ENCODE assay signal across 16 mouse cellular contexts in the genomic region with DNA sequence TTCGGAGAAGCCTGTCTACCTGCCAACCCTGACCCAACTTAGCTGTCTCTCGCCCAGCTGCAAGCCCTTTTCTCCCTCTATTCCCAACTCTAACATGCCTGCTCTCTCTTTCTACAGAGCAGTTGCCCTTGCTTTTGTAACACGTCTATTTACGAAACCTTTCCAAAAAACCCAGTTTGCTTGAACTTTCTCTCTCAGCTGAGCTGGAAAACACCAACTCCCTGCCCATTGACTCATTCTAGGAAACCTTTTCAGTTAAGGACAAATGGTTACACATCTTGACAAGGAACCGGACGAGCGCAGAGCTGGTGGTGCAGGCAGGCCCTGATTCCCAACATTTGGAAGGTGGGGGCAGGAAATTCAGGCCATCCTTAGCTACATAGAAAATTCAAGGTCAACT. TPM values are rescaled to one million over a fixed set of nuclear protein-coding genes. Genes with fewer than 3 reads are reported as not detected.
A peak's percentile ranks its signal among the peaks of the same experiment; 100 is the strongest.
DNase-seq lines count a peak whose midpoint lies in the region; ATAC-seq lines count a peak whose summit lies in the region.
"Had no signal": no experiment of that assay in that cellular context is flagged by ENCODE, and none has a peak within 500 bp of the region (broad histone marks: within the 10 kb centered on the region; RNA-seq: fewer than 3 reads in every experiment).

No protein-coding gene starts in this region.

- 0 out of 2 replicates have a peak, but pooled peaks cover 7% of the 10 kb centered on the region for H3K9me3 ChIP-seq in hindbrain, embryonic 15.5 days
- peaks cover 14% of the 10 kb centered on the region for H3K9me3 ChIP-seq in hindbrain, embryonic 10.5 days
- peaks cover 6% of the 10 kb centered on the region; the same call in 1 of the 2 replicates for H3K9me3 ChIP-seq in midbrain, embryonic 13.5 days
- no peaks in the 10 kb centered on the region for H3K9me3 ChIP-seq in midbrain, embryonic 14.5 days (ENCODE audit: control insufficient read depth, low read length)
- H3K9me3 ChIP-seq in liver, embryonic 12.5 days (replicated peaks), result 0 out of 2 replicates have a peak, but pooled peaks cover 6% of the 10 kb centered on the region
- peaks cover 10% of the 10 kb centered on the region; the same call in 1 of the 2 replicates for H3K9me3 ChIP-seq in neural tube, embryonic 13.5 days
- H3K9me3 ChIP-seq: forebrain, embryonic 15.5 days had no signal

- peak overlapping the region; percentile 86; the same call in 1 of the 2 replicates for H3K4me2 ChIP-seq in hindbrain, embryonic 15.5 days
- peak overlapping the region; percentile 77 for H3K4me2 ChIP-seq in midbrain, embryonic 13.5 days (replicated peaks)
- H3K4me2 ChIP-seq in midbrain, embryonic 14.5 days (ENCODE audit: low read length), result no peak overlapping the region
- H3K4me2 ChIP-seq in liver, embryonic 12.5 days, result peak overlapping the region; percentile 63; the same call in 1 of the 2 replicates
- peak overlapping the region; percentile 77; the same call in 1 of the 2 replicates for H3K4me2 ChIP-seq in neural tube, embryonic 13.5 days

- 0 out of 2 replicates have a peak, but pooled peaks cover 3% of the 10 kb centered on the region for H3K27me3 ChIP-seq in hindbrain, embryonic 15.5 days
- peaks cover 35% of the 10 kb centered on the region for H3K27me3 ChIP-seq in hindbrain, embryonic 10.5 days (ENCODE audit: insufficient read depth, poor library complexity, severe bottlenecking)
- H3K27me3 ChIP-seq in midbrain, embryonic 13.5 days, result peaks cover 26% of the 10 kb centered on the region
- peaks cover 4% of the 10 kb centered on the region for H3K27me3 ChIP-seq in midbrain, embryonic 14.5 days (ENCODE audit: control insufficient read depth, insufficient read depth, low read length)
- H3K27me3 ChIP-seq in liver, embryonic 12.5 days (replicated peaks), result peaks cover 41% of the 10 kb centered on the region
- H3K27me3 ChIP-seq in neural tube, embryonic 13.5 days, result peaks cover 37% of the 10 kb centered on the region
- H3K27me3 ChIP-seq: CH12.LX had no signal

- intact Hi-C loops in gastrocnemius, postnatal 14 days (cut with DNase I; ENCODE audit: low total_unique reads), result no loop called here

- no peak overlapping the region for H3K9ac ChIP-seq in hindbrain, embryonic 15.5 days
- H3K9ac ChIP-seq in midbrain, embryonic 13.5 days (replicated peaks), result no peak overlapping the region
- no peak overlapping the region for H3K9ac ChIP-seq in midbrain, embryonic 14.5 days (replicated peaks; ENCODE audit: low read length)
- H3K9ac ChIP-seq in liver, embryonic 12.5 days, result no peak overlapping the region
- H3K9ac ChIP-seq in neural tube, embryonic 13.5 days, result no peak overlapping the region

- no peak for DNase-seq in hindbrain, embryonic 10.5 days (ENCODE audit: low spot score)
- no peak for DNase-seq in midbrain, embryonic 14.5 days
- DNase-seq in gastrocnemius, postnatal 14 days, result no peak
- DNase-seq: gastrocnemius, postnatal 10 days; lung, adult 18-20 months; thymus, adult 18-20 months had no signal

- no peaks in the 10 kb centered on the region for H3K36me3 ChIP-seq in hindbrain, embryonic 15.5 days
- H3K36me3 ChIP-seq in hindbrain, embryonic 10.5 days, result no peaks in the 10 kb centered on the region
- no peaks in the 10 kb centered on the region for H3K36me3 ChIP-seq in midbrain, embryonic 13.5 days
- H3K36me3 ChIP-seq in midbrain, embryonic 14.5 days (ENCODE audit: control insufficient read depth, insufficient read depth, low read length), result no peaks in the 10 kb centered on the region
- no peaks in the 10 kb centered on the region for H3K36me3 ChIP-seq in liver, embryonic 12.5 days
- no peaks in the 10 kb centered on the region for H3K36me3 ChIP-seq in neural tube, embryonic 13.5 days
- H3K36me3 ChIP-seq: forebrain, embryonic 15.5 days had no signal

- no peak for ATAC-seq in hindbrain, embryonic 15.5 days (ENCODE audit: low FRiP score, low read depth)
- no peak for ATAC-seq in midbrain, embryonic 13.5 days
- no peak for ATAC-seq in midbrain, embryonic 14.5 days (ENCODE audit: low FRiP score, low TSS enrichment)
- no peak for ATAC-seq in liver, embryonic 12.5 days
- no peak for ATAC-seq in neural tube, embryonic 13.5 days (ENCODE audit: low read depth)
- ATAC-seq: forebrain, embryonic 15.5 days had no signal

- peaks cover 5% of the 10 kb centered on the region for H3K4me1 ChIP-seq in hindbrain, embryonic 15.5 days (replicated peaks)
- peaks cover 10% of the 10 kb centered on the region for H3K4me1 ChIP-seq in hindbrain, embryonic 10.5 days (replicated peaks)
- peaks cover 6% of the 10 kb centered on the region for H3K4me1 ChIP-seq in midbrain, embryonic 13.5 days (replicated peaks)
- H3K4me1 ChIP-seq in midbrain, embryonic 14.5 days (ENCODE audit: control insufficient read depth, insufficient read depth, low read length), result 0 out of 2 replicates have a peak, but pooled peaks cover 3% of the 10 kb centered on the region
- H3K4me1 ChIP-seq in liver, embryonic 12.5 days, result no peaks in the 10 kb centered on the region
- H3K4me1 ChIP-seq in neural tube, embryonic 13.5 days (replicated peaks), result peaks cover 6% of the 10 kb centered on the region

- 89% methylated on average over 7 of the region's 7 CpGs for WGBS in hindbrain, embryonic 15.5 days
- WGBS in hindbrain, embryonic 10.5 days, result 83% methylated on average over 7 of the region's 7 CpGs
- 90% methylated on average over 7 of the region's 7 CpGs for WGBS in midbrain, embryonic 13.5 days
- 89% methylated on average over 7 of the region's 7 CpGs for WGBS in midbrain, embryonic 14.5 days
- WGBS in liver, embryonic 12.5 days (ENCODE audit: insufficient replicate concordance), result 66% methylated on average over 7 of the region's 7 CpGs
- 85% methylated on average over 7 of the region's 7 CpGs for WGBS in neural tube, embryonic 13.5 days

- peak overlapping the region; percentile 50; the same call in 1 of the 2 replicates for H3K4me3 ChIP-seq in hindbrain, embryonic 15.5 days
- no peak overlapping the region for H3K4me3 ChIP-seq in hindbrain, embryonic 10.5 days
- peak overlapping the region; percentile 47; the same call in 1 of the 2 replicates for H3K4me3 ChIP-seq in midbrain, embryonic 13.5 days (replicated peaks)
- H3K4me3 ChIP-seq in midbrain, embryonic 14.5 days (replicated peaks; ENCODE audit: low read depth, low read length), result no peak overlapping the region
- 0 out of 2 replicates have a peak overlapping the region, but pooled peaks have one; percentile 45 for H3K4me3 ChIP-seq in liver, embryonic 12.5 days
- H3K4me3 ChIP-seq in neural tube, embryonic 13.5 days, result no peak overlapping the region

- H3K27ac ChIP-seq in hindbrain, embryonic 15.5 days (replicated peaks), result no peak overlapping the region
- H3K27ac ChIP-seq in hindbrain, embryonic 10.5 days, result no peak overlapping the region
- no peak overlapping the region for H3K27ac ChIP-seq in midbrain, embryonic 13.5 days
- H3K27ac ChIP-seq in midbrain, embryonic 14.5 days (replicated peaks; ENCODE audit: low read depth, low read length), result no peak overlapping the region
- peak overlapping the region; percentile 40 for H3K27ac ChIP-seq in liver, embryonic 12.5 days
- H3K27ac ChIP-seq in neural tube, embryonic 13.5 days (replicated peaks), result no peak overlapping the region
- H3K27ac ChIP-seq: forebrain, embryonic 15.5 days; macrophage had no signal

RNA-seq across cellular contexts. Expression of a gene that starts 0.7 kb away (rescaled TPM):
- 1.3 and 1.4 TPM in 2 replicates for polyA plus RNA-seq in hindbrain, embryonic 15.5 days (2015; fragmentation: Nextera tagmentation; extraction: Ambion mirVana)
- 0.19 and 0.25 TPM in 2 replicates for polyA plus RNA-seq in hindbrain, embryonic 10.5 days (2016; fragmentation: Nextera tagmentation; extraction: Ambion mirVana)
- polyA plus RNA-seq in midbrain, embryonic 13.5 days (2015; fragmentation: Nextera tagmentation; extraction: Ambion mirVana), result 0.70 and 1.0 TPM in 2 replicates
- polyA plus RNA-seq in midbrain, embryonic 14.5 days (2014; fragmentation: Nextera tagmentation; extraction: Ambion mirVana), result 0.88 and 1.2 TPM in 2 replicates
- polyA plus RNA-seq in liver, embryonic 12.5 days (2016; fragmentation: Nextera tagmentation; extraction: Ambion mirVana), result 2.9 and 3.6 TPM in 2 replicates
- 0.69 and 0.75 TPM in 2 replicates for polyA plus RNA-seq in neural tube, embryonic 13.5 days (2015; fragmentation: Nextera tagmentation; extraction: Ambion mirVana)
- total RNA-seq in gastrocnemius, postnatal 14 days (2021), result not detected
- total RNA-seq: CH12.LX; common myeloid progenitor, adult 5-6 weeks; gastrocnemius, postnatal 10 days had no signal
- polyA plus RNA-seq: macrophage had no signal

RNA-seq across cellular contexts. Expression of a gene that starts 13.9 kb away (rescaled TPM):
- not detected in 2 replicates for polyA plus RNA-seq in hindbrain, embryonic 15.5 days (2015; fragmentation: Nextera tagmentation; extraction: Ambion mirVana)
- polyA plus RNA-seq in hindbrain, embryonic 10.5 days (2016; fragmentation: Nextera tagmentation; extraction: Ambion mirVana), result not detected in 2 replicates
- not detected in 2 replicates for polyA plus RNA-seq in midbrain, embryonic 13.5 days (2015; fragmentation: Nextera tagmentation; extraction: Ambion mirVana)
- polyA plus RNA-seq in midbrain, embryonic 14.5 days (2014; fragmentation: Nextera tagmentation; extraction: Ambion mirVana), result not detected in 2 replicates
- not detected in 2 replicates for polyA plus RNA-seq in liver, embryonic 12.5 days (2016; fragmentation: Nextera tagmentation; extraction: Ambion mirVana)
- polyA plus RNA-seq in neural tube, embryonic 13.5 days (2015; fragmentation: Nextera tagmentation; extraction: Ambion mirVana), result not detected in 2 replicates
- total RNA-seq in gastrocnemius, postnatal 14 days (2021), result not detected
- total RNA-seq: adrenal gland, postnatal 4 days; CH12.LX; common myeloid progenitor, adult 5-6 weeks; gastrocnemius, postnatal 10 days; heart, postnatal 25 days had no signal
- polyA plus RNA-seq: forebrain, embryonic 15.5 days; macrophage had no signal

RNA-seq across cellular contexts. Expression of a gene that starts 14.4 kb away (rescaled TPM):
- polyA plus RNA-seq in hindbrain, embryonic 15.5 days (2015; fragmentation: Nextera tagmentation; extraction: Ambion mirVana), result 0.32 and 0.58 TPM in 2 replicates
- polyA plus RNA-seq in hindbrain, embryonic 10.5 days (2016; fragmentation: Nextera tagmentation; extraction: Ambion mirVana), result 0.08 and 0.14 TPM in 2 replicates
- 0.05 and 0.09 TPM in 2 replicates for polyA plus RNA-seq in midbrain, embryonic 13.5 days (2015; fragmentation: Nextera tagmentation; extraction: Ambion mirVana)
- 0.18 and 0.62 TPM in 2 replicates for polyA plus RNA-seq in midbrain, embryonic 14.5 days (2014; fragmentation: Nextera tagmentation; extraction: Ambion mirVana)
- 6.4 and 6.6 TPM in 2 replicates for polyA plus RNA-seq in liver, embryonic 12.5 days (2016; fragmentation: Nextera tagmentation; extraction: Ambion mirVana)
- polyA plus RNA-seq in neural tube, embryonic 13.5 days (2015; fragmentation: Nextera tagmentation; extraction: Ambion mirVana), result 0.18 and 0.24 TPM in 2 replicates
- under 1 TPM; 0.16 to 0.27 TPM for total RNA-seq in gastrocnemius, postnatal 14 days (2021)
- total RNA-seq: CH12.LX; common myeloid progenitor, adult 5-6 weeks had no signal

RNA-seq across cellular contexts. Expression of a gene that starts 16.5 kb away (rescaled TPM):
- polyA plus RNA-seq in hindbrain, embryonic 15.5 days (2015; fragmentation: Nextera tagmentation; extraction: Ambion mirVana), result 0.44 and 0.46 TPM in 2 replicates
- polyA plus RNA-seq in hindbrain, embryonic 10.5 days (2016; fragmentation: Nextera tagmentation; extraction: Ambion mirVana), result 0.12 TPM in 1 of 2 replicates, not detected in the other
- not detected in 2 replicates for polyA plus RNA-seq in midbrain, embryonic 13.5 days (2015; fragmentation: Nextera tagmentation; extraction: Ambion mirVana)
- polyA plus RNA-seq in midbrain, embryonic 14.5 days (2014; fragmentation: Nextera tagmentation; extraction: Ambion mirVana), result not detected in 2 replicates
- not detected in 2 replicates for polyA plus RNA-seq in liver, embryonic 12.5 days (2016; fragmentation: Nextera tagmentation; extraction: Ambion mirVana)
- 0.14 and 0.23 TPM in 2 replicates for polyA plus RNA-seq in neural tube, embryonic 13.5 days (2015; fragmentation: Nextera tagmentation; extraction: Ambion mirVana)
- under 1 TPM in 1 of 2 experiments, not detected in 1; 0.14 TPM for total RNA-seq in gastrocnemius, postnatal 14 days (2021)
- total RNA-seq: CH12.LX; common myeloid progenitor, adult 5-6 weeks; heart, postnatal 25 days had no signal
- polyA plus RNA-seq: macrophage had no signal

RNA-seq across cellular contexts. Expression of a gene that starts 43.3 kb away (rescaled TPM):
- polyA plus RNA-seq in hindbrain, embryonic 15.5 days (2015; fragmentation: Nextera tagmentation; extraction: Ambion mirVana), result 91.0 and 98.0 TPM in 2 replicates
- polyA plus RNA-seq in hindbrain, embryonic 10.5 days (2016; fragmentation: Nextera tagmentation; extraction: Ambion mirVana), result 39.8 and 45.3 TPM in 2 replicates
- 64.6 and 66.8 TPM in 2 replicates for polyA plus RNA-seq in midbrain, embryonic 13.5 days (2015; fragmentation: Nextera tagmentation; extraction: Ambion mirVana)
- polyA plus RNA-seq in midbrain, embryonic 14.5 days (2014; fragmentation: Nextera tagmentation; extraction: Ambion mirVana), result 98.3 and 108 TPM in 2 replicates
- 26.6 and 31.3 TPM in 2 replicates for polyA plus RNA-seq in liver, embryonic 12.5 days (2016; fragmentation: Nextera tagmentation; extraction: Ambion mirVana)
- polyA plus RNA-seq in neural tube, embryonic 13.5 days (2015; fragmentation: Nextera tagmentation; extraction: Ambion mirVana), result 86.3 and 101 TPM in 2 replicates
- 1 to 10 TPM; 5.7 to 8.0 TPM for total RNA-seq in gastrocnemius, postnatal 14 days (2021)

Comparison
In these comparisons a context has a peak if more than half of its experiments do, and no peak if none do; other contexts are left out.
1. H3K4me3 ChIP-seq: peak in hindbrain, embryonic 15.5 days (single experiment), midbrain, embryonic 13.5 days (single experiment) and liver, embryonic 12.5 days (single experiment); none in hindbrain, embryonic 10.5 days (single experiment), midbrain, embryonic 14.5 days (single experiment) and neural tube, embryonic 13.5 days (single experiment).